Mouse (Mus musculus): ENCODE measurements around the gene Crtac1. TPM values are rescaled to one million over a fixed set of nuclear protein-coding genes. Genes with fewer than 3 reads are reported as not detected.
A peak's percentile ranks its signal among the peaks of the same experiment; 100 is the strongest.

Gene Crtac1
- polyA plus RNA-seq, 1 experiment: 0.29 TPM

DNA sequence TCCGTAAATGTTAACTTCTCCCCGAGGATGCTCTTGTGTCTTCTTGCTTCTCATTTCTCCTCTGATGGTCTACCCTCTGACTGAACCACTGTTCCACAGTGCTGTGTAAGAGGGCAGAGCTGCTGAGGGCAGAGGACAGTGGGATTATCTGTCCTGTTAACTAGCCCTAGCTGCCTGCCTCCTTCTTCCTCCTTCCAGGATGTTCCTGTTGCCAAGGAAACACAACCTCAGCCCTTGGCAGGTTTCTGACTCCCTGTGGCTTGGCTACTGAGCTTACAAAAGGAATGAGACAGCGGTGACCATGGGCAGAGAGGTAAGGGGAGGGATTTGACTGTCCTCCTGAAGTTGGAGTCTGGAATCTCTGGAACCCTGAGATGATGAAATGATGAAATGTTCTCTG, 152.0 kb downstream of the Crtac1 start:
- DNase-seq (ENCODE audit: low spot score): no peak

GRCm38 (mm10) chr19:42278461-42278860, 153.1 kb downstream of the Crtac1 start:
- no peak for DNase-seq (ENCODE audit: low spot score)

DNA sequence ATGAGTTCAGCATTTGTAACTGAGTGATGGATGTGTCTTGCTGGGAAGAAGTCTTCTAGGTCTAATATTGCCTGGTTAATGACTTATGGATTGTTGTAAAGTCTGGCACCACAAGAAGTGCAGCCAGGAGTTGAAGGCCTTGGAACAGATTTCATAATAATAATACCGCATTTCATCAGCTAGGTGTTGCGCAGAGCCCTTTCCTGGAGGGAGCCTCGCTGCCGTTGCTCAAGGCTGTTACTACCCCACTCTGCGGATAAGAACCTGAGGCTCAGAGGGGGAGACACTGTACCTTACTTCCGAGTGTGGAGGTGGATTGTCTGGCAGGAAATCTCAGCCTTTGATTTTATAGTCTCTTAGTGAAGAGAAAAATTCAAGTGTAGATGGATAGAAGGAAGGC, 154.3 kb downstream of the Crtac1 start:
- no peak for DNase-seq (ENCODE audit: low spot score)

GRCm38 (mm10) chr19:42272003-42272963, 159.3 kb downstream of the Crtac1 start:
- DNase-seq (ENCODE audit: low spot score): peak; percentile 58

DNA sequence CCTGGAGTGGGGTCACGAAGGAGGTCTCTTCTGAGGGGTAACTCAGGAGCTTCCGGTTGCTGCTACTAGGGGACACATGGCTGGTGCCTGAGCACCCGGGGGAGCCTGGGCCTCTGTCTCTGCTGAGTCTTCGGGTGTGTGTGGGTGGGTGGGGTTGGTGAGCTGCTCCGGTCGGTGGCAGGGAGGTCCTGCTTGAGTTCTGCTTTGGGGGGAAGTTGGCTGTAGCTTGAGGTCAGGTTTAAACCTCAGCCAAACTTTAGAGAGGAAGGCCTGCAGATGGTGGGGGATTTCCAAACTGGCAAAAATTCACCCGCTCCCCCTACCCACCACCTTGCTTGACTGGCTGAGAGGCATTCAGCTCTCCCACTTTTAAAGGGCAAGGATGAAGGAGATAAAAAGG, 160.4 kb downstream of the Crtac1 start:
- DNase-seq (ENCODE audit: low spot score): no peak

DNA sequence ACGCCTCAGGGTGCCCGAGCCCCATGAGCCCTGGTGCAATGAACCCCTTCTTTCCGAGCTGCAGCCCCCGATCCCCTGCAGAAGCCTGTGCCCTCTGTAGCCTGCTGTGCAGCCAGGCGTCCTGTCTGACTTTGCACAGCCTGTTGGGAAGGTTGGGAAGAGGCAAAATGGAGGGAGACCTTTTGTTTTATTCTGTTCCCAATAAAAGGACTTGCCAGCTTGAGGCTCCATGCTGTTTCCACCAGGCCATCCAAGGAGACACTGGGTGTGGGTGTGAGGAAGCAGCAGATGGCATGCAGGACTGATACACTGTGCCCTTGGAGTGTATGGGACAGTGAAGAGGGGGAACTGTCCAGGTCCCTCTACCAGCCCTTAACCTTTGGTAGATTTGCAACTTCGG, 161.5 kb downstream of the Crtac1 start:
- no peak for DNase-seq (ENCODE audit: low spot score)

DNA sequence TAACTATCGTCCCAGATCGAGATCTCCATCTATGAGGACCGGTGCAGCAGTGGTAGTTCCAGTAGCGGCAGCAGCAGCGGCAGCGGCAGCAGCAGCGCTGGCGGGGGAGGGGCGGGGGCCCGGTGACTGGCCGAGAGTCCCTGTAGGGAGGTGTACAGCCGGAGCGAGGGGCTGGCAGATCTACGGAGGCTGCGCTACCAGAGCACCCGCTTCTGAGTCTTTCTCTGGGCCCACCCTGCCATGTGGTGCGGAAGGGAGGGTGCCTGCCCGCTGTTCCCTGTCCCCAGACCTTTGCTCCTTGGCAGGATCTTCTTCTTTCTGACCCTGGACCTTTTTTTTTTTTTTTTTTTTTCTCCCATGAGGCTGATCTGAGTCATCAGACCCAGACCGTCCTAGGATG, 163.2 kb downstream of the Crtac1 start:
- peak; percentile 27 for DNase-seq (ENCODE audit: low spot score)

DNA sequence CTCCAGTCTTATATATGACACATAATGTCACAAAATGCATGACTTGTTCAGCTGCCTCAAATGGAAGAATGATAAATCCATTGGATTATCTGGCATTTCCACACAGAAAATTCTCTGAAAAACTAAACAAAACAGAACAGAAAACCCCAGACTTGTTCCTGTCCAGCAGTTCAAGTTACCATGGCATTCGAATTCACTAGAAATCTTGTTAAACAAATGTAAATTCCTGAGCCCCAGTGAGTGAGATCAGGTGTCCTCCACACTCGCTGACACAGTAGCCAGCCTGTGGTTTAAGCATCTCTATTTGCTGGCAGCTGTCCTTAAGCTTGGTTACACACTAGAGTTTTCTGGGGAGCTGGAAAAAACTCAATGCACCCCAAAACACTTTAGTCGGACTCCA, 168.1 kb downstream of the Crtac1 start:
- no peak for DNase-seq (ENCODE audit: low spot score)

DNA sequence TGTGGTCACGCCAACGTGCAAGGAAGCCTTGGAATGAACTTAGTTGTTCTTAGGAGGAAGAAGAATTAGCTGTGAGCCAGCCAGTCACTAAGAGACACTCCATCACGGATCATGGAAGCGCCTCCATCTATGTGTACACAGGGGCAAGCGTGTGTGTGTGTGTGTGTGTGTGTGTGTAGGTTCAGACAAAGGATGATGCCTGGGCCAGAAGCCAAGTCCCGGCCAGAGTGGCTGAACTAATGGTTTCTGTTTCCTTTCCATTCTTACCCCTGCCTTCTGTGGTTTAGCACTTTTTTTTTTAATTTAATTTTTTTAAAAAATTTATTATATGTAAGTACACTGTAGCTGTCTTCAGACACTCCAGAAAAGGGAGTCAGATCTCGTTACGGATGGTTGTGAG, 171.1 kb downstream of the Crtac1 start:
- DNase-seq (ENCODE audit: low spot score): no peak

DNA sequence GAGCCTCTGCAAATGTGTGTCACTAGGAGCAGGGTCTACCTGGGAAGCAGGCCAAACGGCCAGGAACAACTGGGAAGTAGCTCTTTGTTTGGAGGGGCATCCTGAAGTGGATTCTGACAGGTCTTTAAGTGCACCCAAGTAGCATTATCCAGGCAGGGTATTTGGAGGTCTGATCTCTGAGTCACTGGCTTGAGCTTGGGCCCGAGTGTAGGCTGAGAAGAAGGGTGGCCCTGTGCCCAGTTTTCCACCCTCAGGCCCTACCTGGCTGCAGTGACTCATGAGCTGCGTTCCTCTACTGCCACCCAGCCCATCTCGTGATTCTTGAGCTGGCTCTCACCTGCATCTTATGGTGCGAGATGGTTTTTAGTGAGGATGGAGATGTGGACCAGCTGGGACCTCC, 173.0 kb downstream of the Crtac1 start:
- no peak for DNase-seq (ENCODE audit: low spot score)

- no peak for DNase-seq (ENCODE audit: low spot score)
These were observed 173.6 kb downstream of the Crtac1 start for GRCm38 (mm10) chr19:42258031-42258430.

GRCm38 (mm10) chr19:42257241-42257635, 174.3 kb downstream of the Crtac1 start:
- DNase-seq (ENCODE audit: low spot score): no peak

GRCm38 (mm10) chr19:42256611-42257240, 174.9 kb downstream of the Crtac1 start:
- no peak for DNase-seq (ENCODE audit: low spot score)

DNA sequence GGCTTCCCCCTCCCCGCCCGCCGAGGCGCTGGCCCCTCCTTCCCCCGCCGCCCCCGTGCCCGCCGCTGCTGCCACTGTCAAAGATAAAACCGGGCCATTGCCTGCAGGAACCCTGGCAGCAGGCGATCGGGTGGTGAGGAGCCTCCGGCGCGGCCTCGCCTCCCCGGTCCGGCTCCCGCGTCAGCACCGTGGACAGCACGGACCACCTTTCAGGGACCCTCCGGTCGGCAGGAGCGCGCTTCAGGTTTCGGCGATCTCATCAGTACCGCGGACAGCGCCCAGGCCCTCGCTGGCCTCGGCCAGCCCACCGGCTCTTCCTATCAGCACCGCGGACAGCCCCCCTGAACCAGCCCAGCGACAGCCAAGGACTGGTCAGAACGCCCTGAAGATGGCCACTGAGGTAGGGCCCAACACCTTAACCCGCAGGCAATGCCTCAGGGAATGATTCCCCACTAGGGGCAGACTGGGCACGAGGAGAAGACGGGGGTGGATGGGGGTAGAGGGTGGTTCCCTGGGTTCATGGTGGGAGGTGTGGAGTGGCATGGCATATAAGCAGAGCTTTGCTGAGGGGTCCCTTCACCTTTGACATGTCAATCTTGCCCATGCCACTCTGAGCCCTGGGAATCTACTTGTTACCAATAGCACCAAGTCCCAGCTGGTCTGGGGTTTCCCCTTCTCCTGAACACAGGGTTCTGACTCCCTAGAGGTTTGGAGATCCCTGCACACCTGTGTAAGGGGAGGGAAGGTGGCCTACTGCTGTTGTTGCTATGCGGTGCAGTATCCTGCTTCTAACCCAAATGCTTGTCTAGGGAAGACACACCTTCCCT, 175.6 kb downstream of the Crtac1 start:
- DNase-seq (ENCODE audit: low spot score): peak; percentile 31

GRCm38 (mm10) chr19:42255438-42255783, 176.2 kb downstream of the Crtac1 start:
- DNase-seq (ENCODE audit: low spot score): no peak

DNA sequence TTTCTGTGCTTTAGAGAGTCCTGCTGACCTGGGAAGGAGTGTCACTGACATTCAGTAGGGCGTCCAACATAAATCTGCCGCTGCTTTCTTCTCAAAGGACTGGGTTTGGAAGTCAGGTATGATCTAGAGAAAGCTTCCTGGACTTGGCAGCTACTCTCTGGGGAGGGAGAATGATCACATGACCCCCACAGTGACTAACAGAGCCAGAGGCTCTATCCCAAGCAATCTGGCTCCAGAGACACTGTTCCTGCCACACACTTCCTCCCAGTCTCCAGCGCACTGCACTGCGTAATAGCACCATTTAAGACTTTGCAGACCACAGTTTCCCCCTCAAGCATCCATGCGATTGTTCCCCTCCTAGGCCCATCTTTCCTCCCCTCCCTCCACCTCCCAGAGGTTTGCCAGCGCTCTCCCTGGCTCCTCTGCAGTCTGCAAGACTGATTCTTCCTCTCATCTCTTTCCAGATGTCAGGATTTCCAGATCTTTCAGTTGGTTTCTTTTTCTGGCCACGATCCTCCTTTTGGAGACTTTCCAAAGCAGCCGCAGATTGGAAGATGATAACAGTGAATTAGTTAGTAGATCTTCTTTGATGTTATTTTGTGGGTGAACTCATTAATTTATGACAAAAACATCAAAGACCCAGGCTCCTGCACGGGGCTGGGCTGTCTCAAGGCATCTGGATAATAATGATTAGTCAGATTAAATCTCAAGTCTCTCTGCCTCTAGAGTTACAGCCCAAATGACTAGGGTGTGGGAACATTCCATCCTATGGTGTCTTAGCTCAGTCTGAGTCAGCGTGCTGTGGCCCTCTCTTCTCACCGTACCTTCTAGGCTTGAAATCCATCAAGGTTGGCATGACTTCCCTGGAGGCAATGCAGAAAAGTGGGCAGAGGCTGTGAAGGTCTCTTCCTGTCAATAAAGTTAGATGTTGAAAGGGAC, 181.3 kb downstream of the Crtac1 start:
- DNase-seq (ENCODE audit: low spot score): no peak

DNA sequence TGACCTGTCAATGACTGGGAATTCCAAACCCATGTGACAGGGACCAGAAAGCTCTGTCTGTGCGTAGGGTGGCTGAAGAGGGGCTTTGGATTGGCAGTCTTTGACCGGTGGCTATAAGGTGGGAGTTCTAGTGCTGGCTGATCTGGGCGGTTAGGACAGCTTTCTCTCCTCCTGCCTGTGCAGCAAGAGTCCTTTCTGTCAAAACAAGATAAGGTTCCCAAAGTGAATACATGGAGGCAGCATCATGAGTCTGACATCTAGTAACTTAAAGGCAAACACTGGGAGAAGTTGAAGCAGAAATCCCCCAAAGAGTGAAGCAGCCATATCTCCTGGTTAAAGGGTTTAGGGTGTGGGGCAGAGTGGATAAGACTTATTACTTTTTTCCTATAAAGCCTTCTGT, 184.1 kb downstream of the Crtac1 start, which contains the start of gene Golga7b:
Gene Golga7b, plus strand, starts transcription at position 56 of the 400 bp plus-strand sequence.
- DNase-seq (ENCODE audit: low spot score): no peak

- no peak for DNase-seq (ENCODE audit: low spot score)
These were observed 185.0 kb downstream of the Crtac1 start for GRCm38 (mm10) chr19:42246626-42247025.

DNA sequence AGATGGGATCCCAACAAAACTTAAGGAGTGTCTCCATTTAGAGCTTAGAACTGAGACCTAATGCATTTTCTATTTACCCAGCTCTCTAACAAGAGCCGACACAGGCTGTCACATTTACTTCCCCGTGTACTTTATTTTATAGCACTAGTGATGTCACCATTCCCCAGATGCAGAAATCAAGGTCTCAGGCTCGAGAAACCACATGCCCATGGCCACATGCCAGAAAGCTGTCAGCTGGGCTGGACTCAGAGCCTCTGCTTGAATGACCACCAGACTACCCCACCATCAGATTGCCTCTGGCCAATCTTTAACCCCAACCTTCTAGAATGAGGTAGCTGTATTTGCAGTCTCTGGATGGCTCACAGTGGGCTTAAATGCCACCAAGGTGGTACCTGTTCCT, 188.2 kb downstream of the Crtac1 start:
- DNase-seq (ENCODE audit: low spot score): no peak

GRCm38 (mm10) chr19:42240881-42241280, 190.7 kb downstream of the Crtac1 start:
- no peak for DNase-seq (ENCODE audit: low spot score)

GRCm38 (mm10) chr19:42238341-42238715, 193.3 kb downstream of the Crtac1 start:
- DNase-seq (ENCODE audit: low spot score): no peak

Measured in urinary bladder, adult 2 months (tissue).